Mouse (Mus musculus) urinary bladder, postnatal 36 days (tissue): ENCODE results near the gene Nr0b2.
A peak's percentile ranks its signal among the peaks of the same experiment; 100 is the strongest.
"Not testable (repeated sequence)": the region's sequence is repeated elsewhere in the genome, so short reads cannot be mapped to it uniquely, and the experiment has no call there.

Experiments used
- DNase-seq, 2 experiments: peaks; one replicate each; pipeline ENCODE4 v3.0.0; 2022; ENCODE audit warnings: low spot score in 2 of 2, mixed read lengths in 1 of 2

The Nr0b2 gene

GRCm38 (mm10) chr4:133552768-133553447 is at the start of gene Nr0b2:
Gene Nr0b2, plus strand, starts transcription at chr4:133553376.
- no peak for DNase-seq

GRCm38 (mm10) chr4:133504300-133504699 is 48.9 kb upstream of the Nr0b2 start:
- no peak for DNase-seq

DNA sequence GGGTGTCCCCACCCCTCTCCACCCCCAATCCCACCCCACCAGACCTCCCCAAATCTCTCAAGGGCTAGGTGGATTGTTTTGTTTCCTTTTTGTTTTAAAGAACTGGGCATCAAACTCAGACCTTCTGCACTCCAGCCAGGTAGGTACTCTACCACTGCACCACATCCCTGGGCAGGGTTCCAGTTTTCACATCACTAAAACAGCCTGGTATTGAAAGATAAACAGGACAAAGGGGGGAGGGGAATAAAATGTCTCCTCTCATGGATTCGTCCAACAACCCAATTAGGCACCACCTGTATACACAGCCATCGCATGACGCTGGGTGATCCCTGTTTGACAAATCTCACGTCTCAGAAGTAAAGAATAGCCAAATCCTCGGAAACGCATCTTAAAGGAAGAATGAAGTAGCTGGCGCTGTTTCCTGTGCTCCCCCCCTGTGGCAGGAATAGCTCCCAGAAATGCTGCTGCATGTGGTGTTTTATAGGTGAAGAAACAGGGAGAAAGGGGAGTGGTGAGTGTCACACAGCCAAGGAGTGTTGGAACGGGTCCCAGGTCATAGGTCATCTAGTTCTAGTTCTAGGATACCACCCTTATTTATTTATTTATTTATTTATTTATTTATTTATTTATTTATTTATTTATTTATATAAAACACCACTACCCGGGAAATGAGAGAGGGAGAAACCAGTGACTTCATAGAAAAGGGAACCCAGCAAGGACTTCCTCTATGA is 48.3 kb upstream of the Nr0b2 start:
- no peak for DNase-seq

DNA sequence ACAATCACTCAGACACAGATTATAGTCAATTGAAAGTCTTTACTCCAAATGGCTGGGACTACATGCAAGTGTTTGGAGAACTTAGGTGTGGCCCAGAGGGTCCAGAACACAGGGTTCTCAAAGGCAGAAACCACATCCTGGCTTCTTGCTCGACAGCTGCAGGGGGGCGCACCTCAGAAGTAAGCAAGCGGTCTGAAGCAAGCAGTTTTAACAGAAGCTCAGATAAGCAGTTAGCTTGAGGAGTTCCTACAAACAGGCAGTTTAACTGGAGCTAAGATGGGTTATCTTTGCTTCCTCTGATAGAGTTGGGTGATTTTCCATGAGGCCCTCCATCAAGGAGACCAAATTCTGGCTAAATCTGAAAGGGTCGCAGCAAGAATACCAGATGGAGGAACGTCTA is 46.6 kb upstream of the Nr0b2 start:
- DNase-seq, result no peak

DNA sequence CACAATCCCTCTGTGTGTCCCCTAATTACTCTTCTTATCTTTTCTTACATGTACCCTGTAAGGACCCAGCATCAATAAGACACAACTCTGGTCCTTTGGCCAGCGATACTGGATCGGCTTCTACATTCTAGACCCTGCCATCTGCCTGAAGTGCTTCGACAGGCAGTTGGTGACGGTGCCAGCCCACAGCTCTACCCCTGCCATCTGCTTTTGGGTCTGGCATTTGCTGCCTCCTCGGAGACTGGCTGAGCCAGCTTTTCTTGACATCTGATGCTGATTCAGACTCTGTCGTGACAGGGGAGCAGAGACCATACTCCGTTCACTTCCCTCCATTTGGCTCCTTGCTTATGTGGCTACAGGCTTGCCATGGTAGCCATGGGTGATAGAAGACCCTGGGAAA is 44.2 kb upstream of the Nr0b2 start:
- no peak for DNase-seq

GRCm38 (mm10) chr4:133511050-133511449 is 42.1 kb upstream of the Nr0b2 start:
- DNase-seq, result no peak

DNA sequence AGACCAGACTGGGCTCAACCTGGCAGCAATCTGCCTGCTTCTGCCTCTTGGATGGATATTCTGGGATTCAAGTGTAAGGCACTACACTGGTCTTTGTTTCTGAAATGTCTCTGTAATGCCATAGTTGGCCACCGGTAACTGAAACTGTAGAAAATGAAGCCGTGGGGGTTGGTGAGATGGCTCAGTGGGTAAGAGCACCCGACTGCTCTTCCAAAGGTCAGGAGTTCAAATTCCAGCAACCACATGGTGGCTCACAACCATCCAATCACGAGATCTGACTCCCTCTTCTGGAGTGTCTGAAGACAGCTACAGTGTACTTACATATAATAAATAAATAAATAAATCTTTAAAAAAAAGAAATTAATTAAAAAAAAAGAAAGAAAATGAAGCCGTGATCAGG is 40.7 kb upstream of the Nr0b2 start:
- not testable (repeated sequence) for DNase-seq

- peak; percentile 64 to 70 for DNase-seq
Measured at GRCm38 (mm10) chr4:133512972-133513371, 40.2 kb upstream of the Nr0b2 start.

- DNase-seq, result peak; percentile 68 to 71
Measured at GRCm38 (mm10) chr4:133518601-133519368, 34.4 kb upstream of the Nr0b2 start, which contains the start of gene Kdf1. Gene Kdf1, plus strand, starts transcription at chr4:133518963.

- DNase-seq, result no peak
Measured at GRCm38 (mm10) chr4:133519369-133519665, 33.9 kb upstream of the Nr0b2 start.

DNA sequence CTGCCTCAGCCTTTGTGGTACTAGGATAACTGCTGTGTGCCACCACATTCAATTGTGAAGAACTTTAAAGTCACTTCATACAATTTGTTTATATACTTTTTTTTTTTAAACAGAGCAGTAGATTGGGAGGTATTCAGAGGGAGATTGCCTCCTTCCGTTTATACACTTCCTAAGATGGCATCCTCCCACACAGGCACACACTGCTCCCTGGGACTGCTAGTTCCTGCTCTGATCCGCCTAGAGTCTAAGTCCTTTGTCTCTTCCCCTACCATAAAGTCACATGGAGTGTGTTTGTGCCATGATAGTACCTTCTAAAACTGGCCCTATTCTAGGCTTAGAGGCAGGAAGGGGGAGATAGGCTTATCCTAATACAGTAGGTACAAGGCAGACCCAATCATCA is 31.7 kb upstream of the Nr0b2 start:
- no peak for DNase-seq

- DNase-seq, result no peak
Measured at GRCm38 (mm10) chr4:133527788-133528187, 25.4 kb upstream of the Nr0b2 start.

DNA sequence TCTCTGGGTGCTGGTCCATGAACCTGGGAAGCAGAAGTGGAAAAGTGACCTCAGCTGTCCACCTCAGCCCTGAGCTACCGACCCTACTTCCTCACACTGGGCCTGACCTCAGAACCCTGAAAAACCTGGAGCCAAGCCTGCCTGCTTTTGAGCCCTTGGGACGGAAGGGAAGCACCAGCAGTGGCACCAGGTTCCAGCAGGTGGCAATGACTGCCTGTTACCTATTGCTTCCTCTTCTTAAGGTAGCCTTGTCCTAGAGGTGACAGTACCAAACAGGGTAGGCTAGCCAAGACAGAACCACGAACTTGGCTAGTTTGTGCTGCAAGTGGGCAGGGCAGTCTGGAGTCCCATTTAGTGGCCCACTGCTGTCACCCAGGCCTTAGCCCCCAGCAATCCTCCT is 20.4 kb upstream of the Nr0b2 start:
- DNase-seq, result no peak

DNA sequence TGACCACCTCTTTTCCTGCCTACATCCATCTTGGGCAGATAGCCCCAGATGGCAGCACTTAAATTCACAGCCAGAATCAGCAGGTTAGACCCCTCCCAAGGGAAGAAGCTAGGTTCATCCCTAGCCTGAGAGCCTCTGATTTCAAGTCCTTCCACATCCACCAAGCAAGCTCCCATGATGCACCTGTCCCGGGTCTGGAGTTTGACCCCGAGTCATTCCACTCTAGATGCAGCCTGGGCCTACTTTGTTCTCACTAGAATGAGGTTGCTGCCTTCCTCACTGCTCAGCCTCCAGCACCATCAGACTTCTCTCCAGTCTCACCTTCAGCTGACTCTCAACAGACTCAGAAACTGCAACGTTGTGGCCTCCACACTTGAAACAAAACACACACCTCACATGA is 17.1 kb upstream of the Nr0b2 start:
- DNase-seq, result no peak

- DNase-seq, result no peak
Measured at GRCm38 (mm10) chr4:133536652-133537051, 16.5 kb upstream of the Nr0b2 start.

DNA sequence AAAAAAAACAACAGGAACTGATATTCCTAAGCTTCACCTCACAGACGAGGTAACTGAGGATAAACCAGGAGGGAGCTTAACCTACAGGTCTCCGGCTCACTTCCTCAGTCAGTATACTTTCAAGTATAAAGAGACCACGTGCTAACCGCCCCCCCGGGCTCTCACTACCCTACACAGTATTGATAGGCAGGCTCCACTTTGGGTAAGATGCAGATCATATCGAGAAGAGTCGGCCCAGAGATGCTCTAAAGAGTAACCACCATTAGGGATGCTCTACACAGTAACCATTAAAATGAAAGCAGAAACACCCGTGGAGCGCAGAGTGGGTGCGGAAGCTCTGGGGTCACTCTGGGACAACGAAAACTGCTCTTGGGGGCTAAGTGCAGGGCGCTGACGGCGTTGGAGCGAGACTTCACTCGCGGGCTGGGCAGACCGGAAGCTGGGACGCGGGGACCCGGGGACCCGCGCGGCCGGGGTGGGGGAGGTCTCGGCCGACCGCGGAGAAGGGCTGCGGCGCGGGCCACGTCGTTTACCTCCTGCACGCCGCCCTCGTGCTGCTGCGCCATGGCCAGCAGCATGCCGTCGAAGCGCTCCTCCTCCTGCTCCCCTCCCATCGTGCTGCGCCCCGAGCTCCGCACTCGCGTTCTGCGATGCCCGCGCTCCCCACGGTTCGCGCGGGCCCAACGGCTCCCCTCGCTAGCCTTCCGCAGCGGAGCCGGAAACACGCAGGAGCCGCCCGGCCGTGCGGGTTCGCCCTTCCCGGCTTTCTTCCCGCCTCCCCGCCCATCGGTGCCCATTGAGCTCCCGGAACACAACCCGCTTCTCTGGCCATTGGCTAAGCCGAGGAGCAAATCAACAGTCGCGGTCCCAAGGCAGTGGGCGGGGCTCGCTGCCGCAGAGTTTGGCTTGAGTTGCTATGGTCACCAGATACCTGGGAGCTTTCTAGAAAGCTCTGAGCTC is 7.6 kb upstream of the Nr0b2 start, which contains the start of gene Nudc:
Gene Nudc, minus strand, starts transcription at position 725 of the 960 bp plus-strand sequence.
- peak; percentile 95 to 97 for DNase-seq

DNA sequence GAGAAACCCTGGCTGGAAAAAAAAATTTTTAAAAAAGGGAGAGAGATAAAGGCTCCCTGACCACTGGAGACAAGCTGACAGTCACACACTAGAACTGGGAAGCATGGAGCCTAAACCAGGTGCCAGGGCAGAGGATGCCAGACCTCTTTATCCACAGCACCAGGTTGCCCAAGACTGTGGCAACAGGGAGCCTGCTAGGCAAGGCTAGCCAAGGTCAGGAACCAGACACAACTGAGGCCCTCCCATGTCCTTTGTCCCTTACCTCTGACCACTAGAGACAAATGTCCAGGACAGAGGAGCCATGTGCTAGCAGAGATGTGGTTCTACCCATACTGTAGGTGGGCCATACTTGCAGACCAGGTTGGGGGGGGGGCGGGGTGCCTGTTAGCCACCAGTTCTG is 1.1 kb upstream of the Nr0b2 start:
- DNase-seq, result no peak

- no peak for DNase-seq
Measured at GRCm38 (mm10) chr4:133553448-133554330, 513 bp downstream of the Nr0b2 start.

GRCm38 (mm10) chr4:133557041-133557717 is 4.0 kb downstream of the Nr0b2 start:
- DNase-seq, result no peak

DNA sequence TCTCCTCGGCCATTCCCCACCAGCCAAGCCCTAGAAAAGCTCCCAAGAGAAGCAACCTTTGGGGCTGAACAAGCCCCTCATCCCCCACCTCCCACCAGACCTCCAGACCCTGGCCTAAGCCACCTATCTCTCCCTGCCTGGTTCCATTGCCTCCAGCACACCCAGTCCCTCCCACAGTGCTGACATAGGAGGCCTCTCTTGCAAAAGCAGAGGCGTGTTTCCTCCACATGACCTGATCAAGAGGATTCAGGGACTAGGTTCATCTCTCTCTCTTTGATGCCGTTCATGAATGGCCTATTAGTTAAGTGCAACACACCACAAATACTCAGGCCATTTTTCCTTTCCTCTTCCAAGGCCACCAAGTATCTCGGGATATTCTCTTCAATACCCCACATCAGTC is 6.7 kb downstream of the Nr0b2 start:
- no peak for DNase-seq
